Mouse (Mus musculus): ENCODE measurements at regions not wholly inside any gene's neighbourhood (a gene's known extent, or its start where the extent isn't known, plus 50 kb on each side); places are given as distances from the start of the nearest gene placed in this dataset.
"Not testable (repeated sequence)": the region's sequence is repeated elsewhere in the genome, so short reads cannot be mapped to it uniquely, and the experiment has no call there.

DNA sequence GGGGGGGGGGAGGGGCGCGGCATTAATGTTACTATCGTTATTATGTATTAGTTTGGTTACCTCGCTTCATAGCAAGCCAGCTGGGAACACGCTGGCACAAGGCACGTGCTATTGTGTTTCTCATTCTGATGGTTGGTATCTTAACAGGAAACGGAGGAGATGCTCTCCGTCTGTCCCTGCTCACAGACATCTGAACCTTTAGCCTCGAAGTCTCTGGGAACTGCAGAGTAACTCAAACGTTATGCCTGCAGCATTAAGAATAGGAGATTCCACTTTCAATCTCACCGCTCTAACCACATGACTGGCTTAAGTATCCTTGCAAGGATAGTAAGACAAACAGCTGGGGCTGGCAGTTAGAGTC is 80.0 kb downstream of the Nfkbiz start:
- intact Hi-C loops (cut with DNase I) = no loop called here

DNA sequence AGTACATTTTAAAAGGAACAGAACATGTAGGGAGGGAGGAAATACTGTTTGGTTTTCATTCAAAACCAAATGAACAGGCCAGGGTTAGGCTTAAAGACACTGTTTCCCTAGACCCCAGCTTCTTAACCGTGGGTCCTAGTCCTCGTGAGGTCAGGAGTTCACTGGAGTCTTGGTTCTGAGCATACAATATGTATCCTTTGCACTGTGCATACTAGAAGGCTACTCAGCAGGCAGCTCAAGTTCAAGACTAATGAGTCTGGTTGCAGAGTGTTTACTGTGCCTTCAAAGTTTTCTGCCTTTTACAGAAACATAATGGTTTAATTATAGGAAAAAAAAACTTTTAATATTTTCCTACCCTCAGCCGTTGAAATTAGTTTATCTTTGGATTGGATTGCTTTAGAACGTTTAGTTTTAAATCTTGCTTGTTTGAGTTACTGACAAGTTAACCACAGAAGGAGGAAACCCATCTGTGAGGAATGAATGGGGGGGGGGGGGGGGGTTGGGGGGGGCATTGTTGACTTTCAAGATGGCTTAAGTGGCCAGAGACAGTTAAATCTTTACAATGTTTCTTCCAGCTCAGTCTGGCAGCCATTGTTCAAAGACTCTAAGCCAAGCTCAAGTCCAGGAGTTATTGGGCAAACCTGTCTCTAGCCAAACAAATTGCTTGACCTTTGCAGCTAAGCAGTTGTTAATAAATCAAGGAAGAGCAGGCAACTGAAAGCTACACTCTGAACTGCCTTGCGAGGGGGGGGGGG is 80.6 kb downstream of the Nfkbiz start:
- intact Hi-C loops (cut with DNase I) = no loop called here

DNA sequence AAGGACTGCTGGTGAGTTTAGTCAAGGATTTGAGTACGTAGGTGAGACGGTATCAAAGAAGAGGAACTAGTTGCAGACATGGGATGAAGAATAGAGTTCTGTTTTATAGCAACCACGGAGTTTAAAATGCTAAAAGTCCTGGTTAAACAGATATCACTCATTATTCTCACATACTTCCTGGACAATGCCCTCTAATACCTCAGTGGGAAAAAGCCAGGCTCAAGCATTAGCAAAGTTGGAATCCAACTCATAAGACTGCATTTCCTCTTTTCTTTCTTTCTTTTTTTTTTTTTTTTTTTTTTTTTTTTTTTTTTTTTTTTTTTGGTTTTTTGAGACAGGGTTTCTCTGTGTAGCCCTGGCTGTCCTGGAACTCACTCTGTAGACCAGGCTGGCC is 81.3 kb downstream of the Nfkbiz start:
- intact Hi-C loops (cut with DNase I) = not testable (repeated sequence)

DNA sequence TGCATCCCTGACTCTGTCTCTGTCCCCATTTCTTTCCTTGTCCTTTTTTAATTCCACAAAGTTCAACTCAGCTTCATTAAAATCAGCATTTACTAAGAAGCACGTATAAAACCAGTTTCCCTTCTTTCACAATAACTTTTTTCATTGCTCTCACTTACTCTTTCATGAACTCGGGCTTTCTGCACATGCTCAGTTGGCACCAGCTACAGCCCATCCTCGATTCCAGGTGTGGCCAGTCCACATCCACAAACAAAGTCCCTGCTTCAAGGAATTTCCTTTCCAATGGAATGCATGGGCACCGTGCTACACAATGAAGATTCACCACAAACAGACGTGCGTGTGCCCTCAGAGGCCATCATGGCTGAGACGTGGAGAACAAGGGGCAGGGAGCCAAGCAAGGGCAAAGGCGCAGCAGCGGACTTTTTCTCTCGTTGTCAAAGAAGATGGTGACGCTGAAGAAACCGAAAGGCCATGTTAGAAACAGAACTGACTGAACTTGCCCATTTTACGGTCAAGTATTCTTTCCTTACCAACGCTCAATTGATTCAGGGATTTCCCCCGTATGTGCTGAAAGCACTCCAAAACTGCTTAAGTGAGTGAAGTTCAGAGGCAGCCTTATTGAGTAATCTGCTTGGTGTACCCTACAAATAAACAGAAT is 81.8 kb downstream of the Nfkbiz start:
- intact Hi-C loops (cut with DNase I) = no loop called here

DNA sequence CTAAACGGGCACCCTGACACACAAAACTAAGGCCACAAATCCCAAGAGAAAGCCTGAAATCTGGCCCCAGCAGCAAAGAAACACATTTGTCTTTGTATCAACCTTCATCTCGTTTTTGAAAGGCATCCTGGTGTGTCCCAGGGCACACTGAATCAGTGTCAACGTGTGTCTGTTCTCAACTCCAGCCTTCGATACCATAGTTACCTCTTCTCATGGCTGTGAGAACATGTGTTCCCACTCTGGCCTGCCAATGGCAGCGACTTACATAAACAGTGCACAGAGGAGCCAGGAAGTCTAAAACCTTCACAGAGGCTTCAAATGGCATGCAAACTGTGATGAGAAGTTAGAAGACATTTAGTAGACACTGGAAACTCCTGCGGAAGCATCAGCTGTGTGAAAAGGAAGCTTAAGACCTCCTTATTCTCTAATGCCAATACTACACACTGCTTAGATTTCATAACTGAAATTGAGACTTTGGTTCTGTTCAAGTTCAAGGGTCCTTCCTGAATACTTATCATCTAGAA is 83.3 kb downstream of the Nfkbiz start:
- intact Hi-C loops (cut with DNase I) = no loop called here

DNA sequence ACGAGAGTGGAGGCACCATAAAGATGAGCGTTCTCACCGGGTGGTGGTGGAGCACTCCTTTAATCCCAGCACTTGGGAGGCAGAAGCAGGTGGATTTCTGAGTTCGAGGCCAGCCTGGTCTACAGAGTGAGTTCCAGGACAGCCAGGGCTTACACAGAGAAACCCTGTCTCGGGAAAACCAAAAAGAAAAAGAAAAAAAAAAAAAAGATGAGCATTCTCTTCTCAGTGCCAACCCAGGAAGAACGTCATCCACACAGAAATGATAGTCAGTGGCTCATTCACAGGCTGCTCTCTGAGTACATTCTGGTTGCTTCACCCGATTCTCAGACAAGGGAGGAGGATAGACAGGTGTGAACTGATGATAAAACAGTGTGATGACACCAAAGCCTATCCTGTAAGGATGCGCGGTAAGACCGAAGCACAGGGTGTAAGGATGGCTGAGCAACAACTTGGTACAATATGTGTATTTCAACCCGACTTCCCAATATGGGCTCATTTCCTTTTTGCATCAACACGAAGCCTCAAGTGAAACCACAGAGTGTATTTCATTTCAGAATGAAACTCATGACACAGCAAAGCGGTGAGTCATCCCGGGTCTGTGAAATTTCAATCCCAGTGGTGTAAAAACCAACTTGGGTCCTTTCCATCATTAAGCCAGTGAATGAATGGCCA is 84.5 kb downstream of the Nfkbiz start:
- intact Hi-C loops (cut with DNase I) = no loop called here

DNA sequence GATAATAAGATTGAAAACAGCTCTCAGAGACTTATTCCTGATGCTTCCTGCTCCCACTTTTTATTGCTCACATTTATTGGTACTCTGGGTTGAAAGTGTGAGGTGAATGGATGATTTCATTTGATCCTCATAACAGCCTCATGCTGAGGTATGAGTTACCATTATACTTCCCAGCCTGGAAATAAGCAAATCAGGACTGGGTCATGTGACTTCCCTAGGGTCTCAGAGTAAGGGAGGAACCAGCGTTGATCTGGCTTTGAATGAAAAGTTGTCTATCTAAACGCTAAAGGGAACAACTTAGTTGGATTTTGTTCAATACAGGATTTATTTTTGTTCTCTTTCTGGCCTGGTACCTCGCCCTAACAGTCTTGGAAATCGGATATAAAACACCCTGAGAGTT is 85.3 kb downstream of the Nfkbiz start:
- intact Hi-C loops (cut with DNase I) = no loop called here

DNA sequence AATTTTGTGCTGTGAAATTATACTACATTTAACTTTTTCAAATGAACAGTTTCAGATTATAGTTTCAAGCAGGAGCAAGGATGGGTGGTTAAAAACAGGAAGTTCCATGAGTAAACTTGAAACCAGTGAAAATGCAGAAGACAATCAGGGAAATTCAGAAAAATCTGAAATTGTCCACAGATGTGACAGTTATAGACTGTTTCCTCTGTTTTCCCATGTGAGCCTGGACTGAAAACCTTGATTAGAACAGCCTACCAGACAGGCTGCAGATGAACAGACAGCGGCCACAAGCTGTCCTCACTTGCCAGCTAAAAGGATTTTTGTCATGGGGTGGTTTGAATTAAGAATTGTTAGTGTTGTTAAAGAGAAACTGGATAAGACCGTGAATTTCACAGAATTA is 91.4 kb downstream of the Nfkbiz start:
- intact Hi-C loops (cut with DNase I) = no loop called here

DNA sequence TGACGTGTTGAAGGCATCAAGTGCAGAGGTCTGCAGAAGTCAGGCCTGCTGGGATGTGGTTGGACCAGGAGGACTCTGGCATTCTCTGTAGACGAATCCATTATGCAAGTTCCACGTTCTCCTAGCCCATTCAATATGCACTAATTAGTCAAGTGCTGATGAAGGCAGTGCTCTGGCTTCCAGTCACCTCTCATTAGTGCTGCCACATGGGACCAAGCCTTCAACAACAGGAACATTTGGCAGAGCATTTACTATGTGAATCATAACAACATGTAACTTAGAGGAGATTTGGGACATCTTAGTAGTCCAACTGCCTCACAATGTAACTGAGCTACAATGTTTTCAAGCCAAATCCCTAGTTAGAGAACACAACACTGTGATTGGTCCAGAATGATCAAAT is 92.5 kb downstream of the Nfkbiz start:
- intact Hi-C loops (cut with DNase I) = no loop called here

DNA sequence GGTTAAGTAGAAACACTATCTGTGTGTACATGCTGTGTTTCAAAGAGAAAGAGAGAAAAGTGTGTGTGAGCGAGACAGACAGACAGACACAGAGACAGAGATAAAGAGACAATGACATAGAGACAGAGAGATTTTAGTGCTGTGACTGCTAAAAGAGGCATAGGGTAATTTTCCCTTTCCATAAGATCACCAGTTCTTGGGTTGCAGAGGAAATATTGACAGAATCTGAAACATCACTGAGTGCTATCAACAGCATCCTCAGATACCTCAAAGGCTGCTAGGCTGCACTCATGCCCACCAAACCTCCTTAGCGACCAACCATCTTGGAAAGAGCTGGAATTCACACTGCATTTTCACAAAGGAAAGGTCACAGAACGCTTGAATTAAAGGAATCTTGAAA is 93.6 kb downstream of the Nfkbiz start:
- intact Hi-C loops (cut with DNase I) = no loop called here

DNA sequence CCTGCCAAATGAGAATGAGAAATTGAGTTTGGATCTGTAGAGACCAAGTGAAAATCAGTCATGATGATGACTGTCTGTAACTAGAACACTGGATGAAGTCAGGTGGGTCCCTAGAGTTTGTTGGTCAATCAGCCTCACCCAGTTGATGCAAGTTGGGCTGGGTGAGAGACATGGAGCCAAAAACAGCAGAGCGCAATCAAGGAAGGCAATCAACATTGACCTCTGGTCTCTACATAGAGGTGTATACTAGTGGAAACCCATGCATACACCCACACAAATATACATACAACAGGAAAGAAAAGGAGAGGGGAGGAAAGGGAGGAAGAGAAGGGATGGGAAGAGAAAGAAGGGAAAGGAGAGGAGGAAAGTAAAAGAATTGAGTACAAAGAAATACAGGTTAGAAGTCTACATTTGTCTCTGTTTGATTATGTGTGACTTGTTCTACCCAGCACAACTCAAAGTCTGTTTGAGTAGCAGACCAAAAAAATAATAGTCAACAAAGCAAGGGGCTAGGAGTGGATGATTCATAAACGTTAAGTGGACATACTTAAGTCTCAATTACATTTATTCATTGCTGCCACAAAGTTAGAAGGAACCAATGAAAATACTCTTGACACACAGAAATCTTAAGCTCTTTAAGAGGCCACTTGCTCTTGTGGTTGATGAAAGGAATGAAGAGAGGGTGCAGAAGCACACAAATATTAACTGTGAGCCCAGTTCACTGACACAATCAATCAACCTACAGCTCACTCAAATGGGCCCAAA is 97.4 kb downstream of the Nfkbiz start:
- intact Hi-C loops (cut with DNase I) = no loop called here

DNA sequence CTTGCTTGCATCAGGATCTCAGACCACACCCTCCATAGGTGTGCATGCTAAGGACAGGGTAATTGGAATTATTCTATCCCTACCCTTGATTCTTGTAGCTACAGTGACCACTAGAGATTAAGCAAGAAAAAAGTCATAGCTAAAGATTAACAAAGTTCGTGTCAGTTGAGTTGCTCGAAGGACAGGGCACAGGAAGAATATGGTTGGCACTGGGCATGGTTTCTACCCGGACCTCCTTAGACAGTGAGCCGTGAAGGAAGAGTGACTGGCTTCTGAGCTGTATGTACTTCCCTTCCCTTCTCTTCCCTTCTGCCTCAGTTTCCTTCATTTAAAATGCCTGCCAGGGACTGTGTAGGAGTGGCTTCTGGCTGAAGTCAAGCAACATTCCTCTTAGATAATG is 100.0 kb downstream of the Nfkbiz start:
- intact Hi-C loops (cut with DNase I) = no loop called here

DNA sequence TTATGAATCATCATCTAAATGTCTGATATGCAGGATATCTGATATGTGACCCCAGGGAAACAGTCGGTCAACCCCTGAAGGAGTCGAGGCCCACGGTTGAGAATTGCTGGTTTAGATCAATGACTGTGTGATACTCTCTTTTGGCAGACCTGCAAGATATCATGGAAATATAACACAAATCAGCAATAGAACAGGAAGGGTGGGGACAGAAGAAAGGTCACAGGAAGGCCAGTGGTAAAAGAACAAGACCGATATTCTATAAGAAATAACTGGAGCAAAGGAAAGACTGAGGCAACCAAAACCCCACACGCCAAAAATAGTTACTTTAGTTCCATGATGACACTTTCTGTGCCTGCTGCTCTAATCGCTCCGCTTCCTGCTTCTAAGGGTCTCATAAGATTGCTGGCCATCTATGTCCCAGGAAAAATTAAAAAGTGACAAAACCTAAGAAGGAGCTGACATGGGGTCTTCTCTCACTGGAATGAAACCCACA is 103.2 kb downstream of the Nfkbiz start:
- intact Hi-C loops (cut with DNase I) = no loop called here

DNA sequence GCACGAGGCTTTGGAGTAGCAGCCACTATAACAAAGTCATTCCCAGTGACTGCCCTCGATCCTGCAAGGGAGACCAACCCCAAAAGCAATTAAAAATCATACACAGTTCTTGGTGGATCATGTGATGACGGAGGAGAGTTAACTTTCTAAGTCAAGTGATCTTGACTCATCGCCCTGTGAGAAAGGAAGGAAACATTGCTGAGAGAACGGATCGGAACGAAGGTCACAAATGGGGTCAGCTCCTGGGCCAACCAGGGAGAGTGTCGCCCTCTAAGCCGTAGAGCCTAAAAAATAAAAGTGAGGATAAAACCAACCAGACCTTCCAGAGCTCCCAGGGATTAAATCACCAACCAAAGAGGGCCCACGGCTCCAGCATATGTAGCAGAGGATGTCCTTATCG is 104.4 kb downstream of the Nfkbiz start:
- intact Hi-C loops (cut with DNase I) = no loop called here

DNA sequence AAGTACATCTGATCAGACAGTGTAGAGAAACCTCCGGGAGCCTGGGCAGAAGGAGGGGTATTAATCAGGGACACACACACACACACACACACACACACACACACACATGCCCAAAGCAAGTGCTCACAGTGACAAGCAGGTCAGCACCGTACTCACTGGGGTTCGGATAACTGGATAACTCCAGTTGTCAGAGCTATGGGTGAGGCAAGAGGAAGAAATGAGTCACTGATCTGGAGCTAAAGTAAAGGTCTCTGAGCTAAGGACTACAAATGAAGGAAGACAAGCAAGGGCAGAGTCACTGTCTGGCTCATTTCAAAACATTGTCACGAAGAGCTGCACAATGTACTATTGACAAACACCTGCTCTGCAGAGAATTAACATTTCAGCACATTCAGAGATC is 104.9 kb downstream of the Nfkbiz start:
- intact Hi-C loops (cut with DNase I) = no loop called here

DNA sequence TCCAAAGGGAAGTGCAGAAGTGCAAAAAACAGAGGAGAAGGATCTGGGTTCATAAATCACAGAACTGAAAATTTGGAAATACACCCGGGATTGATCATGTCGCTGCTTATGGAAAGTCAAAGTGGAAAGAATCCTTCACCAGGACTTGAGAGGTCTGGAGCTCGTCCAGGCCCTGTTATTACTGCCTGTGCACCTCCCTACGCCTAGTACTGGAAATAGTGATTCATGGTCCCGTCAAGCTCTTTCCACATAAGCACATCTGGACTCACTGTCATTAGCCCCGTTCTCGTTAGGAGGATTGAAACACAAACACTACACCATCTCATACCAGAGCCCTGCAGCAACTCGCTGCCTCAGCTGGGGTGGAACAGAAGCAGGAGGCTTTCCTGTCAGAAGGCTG is 107.7 kb downstream of the Nfkbiz start:
- intact Hi-C loops (cut with DNase I) = no loop called here

DNA sequence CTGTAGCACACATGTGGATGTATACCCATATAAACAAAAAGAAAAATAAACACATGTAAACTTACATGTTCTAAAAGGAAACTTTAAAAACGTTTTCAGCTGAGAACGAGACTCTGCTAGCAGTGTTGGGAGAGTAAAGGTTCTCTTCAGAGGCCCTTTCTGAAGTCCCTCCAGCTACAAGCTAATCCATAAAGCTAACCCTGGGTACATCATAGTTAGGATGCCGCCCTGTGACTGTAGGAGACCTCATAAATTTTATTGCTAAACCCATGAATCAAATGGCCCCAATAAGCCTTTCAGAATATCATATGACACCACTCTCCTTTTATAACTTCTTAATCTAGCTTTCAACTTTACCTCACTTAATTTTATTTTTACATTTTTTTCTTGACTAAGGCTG is 112.2 kb downstream of the Nfkbiz start:
- intact Hi-C loops (cut with DNase I) = no loop called here

DNA sequence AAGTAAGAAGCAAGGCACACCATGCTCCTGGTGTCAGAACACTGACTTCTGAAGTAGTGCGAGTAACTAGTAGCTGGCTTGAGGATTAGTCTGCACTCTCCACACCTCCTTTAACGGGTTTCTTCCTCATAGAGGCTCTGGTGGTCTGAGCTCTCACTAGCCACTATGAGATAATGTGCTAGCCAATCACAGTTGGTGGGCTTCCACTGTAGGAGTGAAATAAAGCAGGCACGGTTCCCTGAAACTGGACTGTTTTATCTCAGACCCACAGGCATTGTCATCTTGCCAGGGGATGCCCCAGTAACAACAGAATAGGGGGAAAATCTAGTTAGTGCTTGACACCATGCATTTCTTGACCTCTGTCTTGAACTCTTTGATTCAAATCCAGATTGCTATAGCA is 118.3 kb downstream of the Nfkbiz start:
- intact Hi-C loops (cut with DNase I) = no loop called here

DNA sequence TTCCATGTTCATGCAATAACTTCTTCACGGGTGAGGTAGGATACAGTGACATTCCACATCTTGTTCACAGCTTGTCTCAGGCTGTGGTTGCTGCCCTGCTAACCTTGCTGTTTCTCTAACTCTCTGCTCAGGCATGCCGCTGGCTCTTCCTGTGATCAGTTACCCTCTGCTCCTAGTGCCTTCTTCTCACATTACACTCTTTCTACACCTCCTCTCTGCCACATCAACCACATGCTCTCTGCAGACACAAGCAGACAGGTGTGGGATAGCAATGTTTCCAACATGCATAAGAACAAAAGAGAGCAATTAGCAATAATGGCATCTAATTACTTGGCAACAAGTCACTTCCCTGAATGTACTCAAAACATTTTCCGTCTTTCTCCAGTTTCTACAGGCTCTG is 128.7 kb downstream of the Nfkbiz start:
- intact Hi-C loops (cut with DNase I) = no loop called here

DNA sequence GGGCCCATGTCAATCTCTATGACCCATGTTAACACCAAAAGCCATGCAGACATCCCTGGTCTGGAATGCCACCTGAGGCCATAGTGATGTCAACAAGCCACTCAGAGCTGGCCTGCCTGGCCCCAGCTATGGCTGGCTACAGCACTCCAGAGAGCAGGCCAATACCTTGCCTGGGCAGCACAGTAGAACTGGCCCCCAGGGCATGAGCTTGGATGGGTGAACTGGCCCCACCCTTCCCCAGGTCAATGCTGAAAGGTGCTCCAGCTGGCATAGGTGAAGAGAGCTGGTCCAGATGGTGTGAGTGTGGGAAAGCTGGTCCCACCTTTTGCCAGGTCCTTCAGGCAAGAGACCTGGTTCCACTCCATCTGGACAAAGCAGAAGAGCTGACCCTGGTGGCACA is 132.2 kb downstream of the Nfkbiz start:
- intact Hi-C loops (cut with DNase I) = no loop called here

DNA sequence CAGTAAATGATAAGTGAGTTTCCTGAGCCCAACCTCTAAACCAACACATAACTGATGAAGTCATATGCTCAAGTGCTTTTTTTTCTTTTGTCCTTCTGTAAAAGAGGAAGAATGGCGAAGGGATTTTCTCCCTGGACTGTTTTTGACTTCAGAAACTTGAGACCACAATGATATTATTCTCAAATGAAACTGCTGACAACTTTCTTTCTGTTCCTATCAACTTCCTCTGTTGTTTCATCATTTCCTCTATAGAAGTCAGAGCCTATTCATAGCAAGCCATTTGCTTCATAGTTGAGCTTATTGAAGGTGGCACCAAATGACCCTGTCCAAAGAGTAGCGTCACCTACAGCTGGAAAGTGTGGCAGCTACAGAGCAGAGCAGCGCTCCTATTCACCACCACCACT is 140.2 kb downstream of the Nfkbiz start:
- intact Hi-C loops (cut with DNase I) = no loop called here

DNA sequence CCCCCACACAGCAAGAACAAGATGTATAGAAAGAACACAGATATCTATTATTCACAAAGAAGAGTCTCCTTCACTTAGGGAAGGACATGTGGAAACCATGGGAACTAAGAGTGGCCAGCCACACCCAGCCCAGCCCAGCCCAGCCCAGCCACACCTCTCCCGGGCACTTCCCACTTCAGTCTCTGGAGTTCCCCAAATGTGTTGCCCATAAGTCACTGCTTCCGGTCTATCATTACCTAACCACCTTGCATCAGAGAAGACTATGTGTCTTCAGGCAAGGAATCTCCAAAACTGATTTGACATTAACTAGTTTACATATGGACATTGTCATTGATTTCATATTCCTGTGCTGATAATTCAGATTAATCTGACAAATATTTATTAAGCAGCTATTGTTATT is 147.6 kb downstream of the Nfkbiz start:
- intact Hi-C loops (cut with DNase I) = no loop called here

All from adrenal gland (tissue).